Mouse (Mus musculus): ENCODE measurements at regions not wholly inside any gene's neighbourhood (a gene's known extent, or its start where the extent isn't known, plus 50 kb on each side); places are given as distances from the start of the nearest gene placed in this dataset.

DNA sequence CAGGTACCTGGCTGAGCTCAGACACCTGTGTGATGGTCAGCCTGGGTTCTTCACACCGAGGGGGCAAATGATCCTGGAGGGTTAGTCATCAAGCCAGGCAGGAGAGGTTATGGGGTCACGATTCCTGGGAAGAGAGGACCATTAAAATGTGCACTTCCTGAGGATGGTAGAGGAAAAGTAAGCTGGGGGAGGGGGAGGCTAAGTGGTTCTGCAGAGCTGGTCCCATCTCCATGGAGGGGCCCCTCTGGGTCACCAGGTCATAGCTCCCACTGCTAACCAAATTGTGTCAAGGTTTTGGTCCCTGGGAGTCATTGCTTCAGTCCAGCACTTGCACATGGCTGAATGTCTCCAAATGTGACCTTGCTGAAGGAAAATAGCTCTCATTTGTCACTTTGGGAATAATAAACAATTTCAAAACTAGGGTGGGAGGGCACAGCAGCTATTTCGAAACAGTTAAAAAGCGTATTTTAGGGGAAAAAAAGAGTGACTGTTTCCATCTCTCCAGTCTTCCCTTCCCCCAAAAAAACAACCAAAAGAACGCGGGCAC, 395.5 kb downstream of the Wdr11 start:
- 49% methylated on average over 6 of the region's 6 CpGs for WGBS
- ATAC-seq (ENCODE audit: insufficient number of reproducible peaks, low FRiP score, low TSS enrichment, low read depth) (no peak), DNase-seq (ENCODE audit: low spot score) (no peak)
- H3K27ac ChIP-seq (replicated peaks; ENCODE audit: low read depth, low read length), result no peak overlapping the region
- no peak overlapping the region for H3K4me2 ChIP-seq (ENCODE audit: low read depth, severe bottlenecking)
- no peaks in the 10 kb centered on the region for H3K36me3 ChIP-seq (ENCODE audit: control insufficient read depth, insufficient read depth, low read length)
- H3K27me3 ChIP-seq (ENCODE audit: control insufficient read depth, insufficient read depth, low read length), result no peaks in the 10 kb centered on the region
- no peak overlapping the region for H3K9ac ChIP-seq (ENCODE audit: low read length)
- no peaks in the 10 kb centered on the region for H3K9me3 ChIP-seq (ENCODE audit: control insufficient read depth, low read length)
- H3K4me3 ChIP-seq (ENCODE audit: low read depth, low read length), result no peak overlapping the region
- H3K4me1 ChIP-seq (ENCODE audit: control insufficient read depth, insufficient read depth, low read length), result peaks cover 12% of the 10 kb centered on the region

- H3K9ac ChIP-seq (ENCODE audit: low read length), result no peak overlapping the region
- no peaks in the 10 kb centered on the region for H3K9me3 ChIP-seq (ENCODE audit: control insufficient read depth, low read length)
- H3K4me3 ChIP-seq (ENCODE audit: low read depth, low read length), result no peak overlapping the region
- 78% methylated on average over 4 of the region's 4 CpGs for WGBS
- peaks cover 12% of the 10 kb centered on the region for H3K4me1 ChIP-seq (ENCODE audit: control insufficient read depth, insufficient read depth, low read length)
- ATAC-seq (ENCODE audit: insufficient number of reproducible peaks, low FRiP score, low TSS enrichment, low read depth), result no peak
- no peaks in the 10 kb centered on the region for H3K27me3 ChIP-seq (ENCODE audit: control insufficient read depth, insufficient read depth, low read length)
- no peak overlapping the region for H3K4me2 ChIP-seq (ENCODE audit: low read depth, severe bottlenecking)
- DNase-seq (ENCODE audit: low spot score), result no peak
- no peaks in the 10 kb centered on the region for H3K36me3 ChIP-seq (ENCODE audit: control insufficient read depth, insufficient read depth, low read length)
- no peak overlapping the region for H3K27ac ChIP-seq (replicated peaks; ENCODE audit: low read depth, low read length)
These were observed 396.1 kb downstream of the Wdr11 start for GRCm38 (mm10) chr7:129987713-129988112.

DNA sequence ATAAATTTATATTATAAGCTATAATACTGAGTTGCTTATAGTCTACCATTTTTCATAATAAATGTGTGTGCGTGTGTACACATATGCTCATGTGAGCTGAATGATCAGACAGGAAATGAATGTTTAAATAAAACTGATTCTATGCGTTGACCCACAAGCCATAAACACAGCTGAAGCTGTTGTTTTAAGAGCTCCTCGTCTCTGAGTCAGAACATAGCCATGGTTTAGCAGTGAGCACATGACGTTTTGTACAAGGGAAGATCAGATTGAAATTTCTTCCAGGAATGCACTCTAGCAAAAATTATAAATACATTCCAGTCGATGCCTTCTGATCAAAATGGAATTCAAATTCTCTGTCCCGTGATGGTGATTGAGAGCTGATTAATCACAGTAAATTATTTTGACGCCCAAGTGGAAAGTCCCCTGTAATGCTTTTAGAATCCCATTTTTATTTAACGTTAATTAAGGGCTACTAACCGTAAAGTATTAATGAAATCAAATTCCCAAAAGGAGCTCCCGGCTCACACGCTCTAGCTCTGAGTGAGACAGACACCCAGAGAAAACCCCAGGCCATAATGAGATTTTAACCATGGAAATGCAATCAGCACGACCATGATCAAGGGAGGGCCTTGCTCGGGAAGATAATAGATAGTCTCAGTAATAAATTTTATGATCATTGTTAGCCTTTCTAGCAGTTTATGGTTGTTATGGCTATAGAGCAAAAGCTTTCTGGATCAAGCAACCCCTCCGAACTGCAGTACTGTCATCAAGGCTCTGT, 402.0 kb downstream of the Wdr11 start:
- DNase-seq (ENCODE audit: low spot score) (no peak), ATAC-seq (ENCODE audit: insufficient number of reproducible peaks, low FRiP score, low TSS enrichment, low read depth) (no peak)
- Histone ChIP-seq H3K9ac (ENCODE audit: low read length) (no peak overlapping the region), H3K4me1 (ENCODE audit: control insufficient read depth, insufficient read depth, low read length) (no peaks in the 10 kb centered on the region), H3K4me3 (ENCODE audit: low read depth, low read length) (no peak overlapping the region), H3K27ac (replicated peaks; ENCODE audit: low read depth, low read length) (no peak overlapping the region), H3K36me3 (ENCODE audit: control insufficient read depth, insufficient read depth, low read length) (no peaks in the 10 kb centered on the region), H3K27me3 (ENCODE audit: control insufficient read depth, insufficient read depth, low read length) (no peaks in the 10 kb centered on the region), H3K4me2 (ENCODE audit: low read depth, severe bottlenecking) (no peak overlapping the region), H3K9me3 (ENCODE audit: control insufficient read depth, low read length) (no peaks in the 10 kb centered on the region)
- WGBS, result 73% methylated on average over 14 of the region's 14 CpGs

DNA sequence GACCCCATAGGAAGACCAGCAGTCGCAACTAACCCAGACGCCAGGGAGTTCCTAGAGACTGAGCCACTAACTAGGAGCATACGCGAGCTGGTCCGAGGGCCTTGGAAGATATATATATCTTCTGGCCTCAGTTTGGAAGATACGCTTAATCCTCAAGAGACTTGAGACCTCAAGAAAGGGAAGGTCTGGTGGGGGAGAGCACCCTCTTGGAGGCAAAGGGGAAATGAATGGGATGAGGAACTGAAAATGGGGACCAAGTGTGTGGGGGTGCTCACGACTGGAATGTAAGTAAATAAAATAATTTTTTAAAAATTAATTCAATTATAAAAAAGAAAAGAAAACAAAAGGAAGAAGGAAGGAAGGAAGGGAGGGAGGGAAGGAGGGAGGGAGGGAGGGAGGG, 403.9 kb downstream of the Wdr11 start:
- Histone ChIP-seq H3K27ac (replicated peaks; ENCODE audit: low read depth, low read length) (no peak overlapping the region), H3K4me2 (ENCODE audit: low read depth, severe bottlenecking) (no peak overlapping the region), H3K4me3 (ENCODE audit: low read depth, low read length) (no peak overlapping the region), H3K4me1 (ENCODE audit: control insufficient read depth, insufficient read depth, low read length) (no peaks in the 10 kb centered on the region), H3K27me3 (ENCODE audit: control insufficient read depth, insufficient read depth, low read length) (no peaks in the 10 kb centered on the region), H3K36me3 (ENCODE audit: control insufficient read depth, insufficient read depth, low read length) (no peaks in the 10 kb centered on the region), H3K9ac (ENCODE audit: low read length) (no peak overlapping the region), H3K9me3 (ENCODE audit: control insufficient read depth, low read length) (no peaks in the 10 kb centered on the region)
- DNase-seq (ENCODE audit: low spot score) (no peak), ATAC-seq (ENCODE audit: insufficient number of reproducible peaks, low FRiP score, low TSS enrichment, low read depth) (no peak)
- WGBS, result 85% methylated on average over 7 of the region's 7 CpGs

GRCm38 (mm10) chr7:130001064-130001463, 409.4 kb downstream of the Wdr11 start:
- ATAC-seq (ENCODE audit: insufficient number of reproducible peaks, low FRiP score, low TSS enrichment, low read depth), result no peak
- H3K36me3 ChIP-seq (ENCODE audit: control insufficient read depth, insufficient read depth, low read length), result no peaks in the 10 kb centered on the region
- H3K9me3 ChIP-seq (ENCODE audit: control insufficient read depth, low read length), result no peaks in the 10 kb centered on the region
- 58% methylated on average over 10 of the region's 10 CpGs for WGBS
- H3K27me3 ChIP-seq (ENCODE audit: control insufficient read depth, insufficient read depth, low read length), result no peaks in the 10 kb centered on the region
- H3K4me1 ChIP-seq (ENCODE audit: control insufficient read depth, insufficient read depth, low read length), result peaks cover 3% of the 10 kb centered on the region; the same call in 1 of the 2 replicates
- no peak for DNase-seq (ENCODE audit: low spot score)
- no peak overlapping the region for H3K9ac ChIP-seq (ENCODE audit: low read length)
- no peak overlapping the region for H3K27ac ChIP-seq (replicated peaks; ENCODE audit: low read depth, low read length)
- no peak overlapping the region for H3K4me2 ChIP-seq (ENCODE audit: low read depth, severe bottlenecking)
- H3K4me3 ChIP-seq (ENCODE audit: low read depth, low read length), result no peak overlapping the region

DNA sequence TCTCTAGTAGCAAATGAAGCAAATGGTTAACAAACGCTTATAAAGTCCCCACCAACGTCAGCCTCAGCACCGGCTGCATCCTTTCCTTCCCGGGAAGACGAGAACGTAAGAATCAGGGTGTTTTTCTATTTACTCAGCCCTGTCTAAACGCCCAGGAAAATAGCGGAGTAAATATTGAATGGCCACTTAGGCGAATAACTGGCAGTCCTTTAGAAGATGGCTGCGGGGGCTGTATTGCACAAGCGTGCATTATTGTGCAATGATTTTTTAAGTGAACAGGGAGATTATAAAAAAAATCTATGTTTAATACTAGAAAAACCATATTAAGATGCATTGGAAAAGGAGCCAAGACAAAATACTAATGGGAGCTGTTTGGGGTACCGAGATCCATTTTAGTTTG, 410.3 kb downstream of the Wdr11 start:
- Histone ChIP-seq H3K27ac (replicated peaks; ENCODE audit: low read depth, low read length) (no peak overlapping the region), H3K9ac (ENCODE audit: low read length) (no peak overlapping the region), H3K9me3 (ENCODE audit: control insufficient read depth, low read length) (no peaks in the 10 kb centered on the region), H3K4me3 (ENCODE audit: low read depth, low read length) (no peak overlapping the region), H3K27me3 (ENCODE audit: control insufficient read depth, insufficient read depth, low read length) (no peaks in the 10 kb centered on the region), H3K4me2 (ENCODE audit: low read depth, severe bottlenecking) (no peak overlapping the region), H3K36me3 (ENCODE audit: control insufficient read depth, insufficient read depth, low read length) (no peaks in the 10 kb centered on the region), H3K4me1 (ENCODE audit: control insufficient read depth, insufficient read depth, low read length) (peaks cover 3% of the 10 kb centered on the region; the same call in 1 of the 2 replicates)
- no peak for ATAC-seq (ENCODE audit: insufficient number of reproducible peaks, low FRiP score, low TSS enrichment, low read depth)
- no peak for DNase-seq (ENCODE audit: low spot score)
- WGBS, result 81% methylated on average over 12 of the region's 12 CpGs

DNA sequence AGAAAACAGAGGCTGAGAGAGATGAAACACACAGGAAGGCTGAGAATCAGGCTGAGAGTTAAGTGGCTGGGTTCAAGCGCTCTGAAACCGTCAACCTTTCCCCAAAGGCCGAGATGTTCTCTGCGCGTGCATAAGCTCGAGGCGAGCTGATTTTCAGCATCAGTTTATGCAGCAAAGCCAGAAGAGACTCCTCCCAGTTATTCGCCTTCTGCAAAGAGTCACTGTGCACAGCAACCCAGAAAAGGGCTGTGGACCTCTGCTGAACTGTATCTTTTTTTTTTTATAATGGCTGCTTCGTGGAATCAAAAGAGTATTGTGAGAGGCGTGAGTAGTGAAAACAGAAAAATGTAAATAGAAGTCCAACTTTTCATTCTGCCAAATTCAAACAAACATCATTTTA, 413.7 kb downstream of the Wdr11 start:
- no peak overlapping the region for H3K4me2 ChIP-seq (ENCODE audit: low read depth, severe bottlenecking)
- no peaks in the 10 kb centered on the region for H3K36me3 ChIP-seq (ENCODE audit: control insufficient read depth, insufficient read depth, low read length)
- H3K4me3 ChIP-seq (ENCODE audit: low read depth, low read length), result no peak overlapping the region
- DNase-seq (ENCODE audit: low spot score) (no peak), ATAC-seq (ENCODE audit: insufficient number of reproducible peaks, low FRiP score, low TSS enrichment, low read depth) (no peak)
- no peak overlapping the region for H3K9ac ChIP-seq (ENCODE audit: low read length)
- no peaks in the 10 kb centered on the region for H3K27me3 ChIP-seq (ENCODE audit: control insufficient read depth, insufficient read depth, low read length)
- H3K27ac ChIP-seq (replicated peaks; ENCODE audit: low read depth, low read length), result peak overlapping the region; percentile 10; the same call in 1 of the 2 replicates
- WGBS, result 54% methylated on average over 10 of the region's 10 CpGs
- H3K9me3 ChIP-seq (ENCODE audit: control insufficient read depth, low read length), result no peaks in the 10 kb centered on the region
- peaks cover 3% of the 10 kb centered on the region; the same call in 1 of the 2 replicates for H3K4me1 ChIP-seq (ENCODE audit: control insufficient read depth, insufficient read depth, low read length)

- DNase-seq (ENCODE audit: low spot score) (no peak), ATAC-seq (ENCODE audit: insufficient number of reproducible peaks, low FRiP score, low TSS enrichment, low read depth) (no peak)
- Histone ChIP-seq H3K27ac (replicated peaks; ENCODE audit: low read depth, low read length) (no peak overlapping the region; the same call in 1 of the 2 replicates), H3K4me1 (ENCODE audit: control insufficient read depth, insufficient read depth, low read length) (no peaks in the 10 kb centered on the region), H3K36me3 (ENCODE audit: control insufficient read depth, insufficient read depth, low read length) (no peaks in the 10 kb centered on the region), H3K9ac (ENCODE audit: low read length) (no peak overlapping the region), H3K9me3 (ENCODE audit: control insufficient read depth, low read length) (no peaks in the 10 kb centered on the region), H3K27me3 (ENCODE audit: control insufficient read depth, insufficient read depth, low read length) (no peaks in the 10 kb centered on the region), H3K4me2 (ENCODE audit: low read depth, severe bottlenecking) (no peak overlapping the region), H3K4me3 (ENCODE audit: low read depth, low read length) (no peak overlapping the region)
- WGBS, result 11% methylated on average over 6 of the region's 6 CpGs
These were observed 416.4 kb downstream of the Wdr11 start for GRCm38 (mm10) chr7:130007993-130008583.
